Mouse (Mus musculus) kidney, postnatal 10 days (tissue): ENCODE measurements around the gene Rad54l2.

ENCODE experiments used
- DNase-seq: peaks from one replicate; pipeline ENCODE4 v3.0.0; 2021; ENCODE audit warnings: mixed read lengths

Gene Rad54l2

DNA sequence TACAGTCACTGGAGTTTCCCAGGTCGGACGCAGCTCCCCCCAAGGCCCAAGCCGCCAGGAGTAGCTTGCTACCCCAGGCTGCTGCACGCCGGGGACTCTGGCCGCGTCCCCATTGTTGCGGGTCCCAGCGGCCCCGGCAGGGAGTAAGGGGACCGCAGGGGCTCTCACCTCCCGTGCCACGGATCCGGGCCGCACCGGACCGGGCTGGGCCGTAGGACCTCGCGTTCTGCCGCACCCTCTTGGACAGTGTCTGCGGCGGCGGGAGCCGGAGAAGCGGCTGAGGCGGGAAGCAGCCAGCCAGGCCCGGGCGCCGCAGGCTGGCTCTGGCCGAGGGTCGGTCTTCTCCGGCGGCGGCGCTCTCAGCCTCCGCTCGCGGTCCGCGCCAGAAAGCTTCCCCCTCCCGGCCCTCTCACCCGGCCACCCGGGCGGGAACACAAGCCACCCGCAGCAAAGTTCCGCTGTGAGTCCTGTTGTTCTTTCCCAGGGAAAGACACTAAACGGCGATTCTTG lies at the start of gene Rad54l2:
Rad54l2 (minus strand) TSS at position 383 of the 510 bp plus-strand sequence.
- DNase-seq: peak; percentile 93

DNA sequence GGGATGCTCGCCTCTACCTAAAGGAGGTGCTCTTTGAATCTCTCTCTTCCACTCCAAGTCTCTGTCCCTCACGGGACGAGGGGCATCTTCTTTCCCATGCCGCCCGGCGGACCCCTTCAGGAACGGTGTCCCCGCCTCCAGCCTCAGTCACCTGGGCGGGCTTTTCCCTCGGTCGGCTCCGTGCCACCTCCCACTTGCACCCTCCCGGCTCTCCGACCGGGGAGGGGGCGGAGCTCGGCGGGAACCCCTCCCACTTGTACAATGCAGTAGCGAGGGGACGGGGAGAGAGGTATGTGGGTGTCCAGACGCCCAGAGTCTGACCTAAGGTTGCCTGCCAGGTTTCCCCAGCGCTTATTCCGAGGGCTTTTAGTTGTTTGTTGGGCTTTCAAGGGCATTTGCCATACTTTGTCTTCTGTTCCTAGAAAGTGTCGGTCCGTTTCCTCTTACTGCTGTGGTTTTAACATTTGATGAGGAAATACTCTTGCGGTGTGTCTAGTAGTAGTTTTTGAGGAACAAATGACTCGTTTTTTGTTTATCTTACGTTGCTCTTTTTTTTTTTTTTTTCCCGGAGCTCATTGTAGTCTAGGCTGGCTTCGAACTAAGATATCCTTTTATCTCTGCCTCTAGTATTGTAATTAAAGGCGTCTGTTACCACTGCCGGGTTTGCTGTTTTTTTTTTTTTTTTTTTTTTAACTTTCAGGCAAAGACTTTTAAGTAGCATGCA lies 33.5 kb upstream of the Rad54l2 start:
- DNase-seq: peak; percentile 95

DNA sequence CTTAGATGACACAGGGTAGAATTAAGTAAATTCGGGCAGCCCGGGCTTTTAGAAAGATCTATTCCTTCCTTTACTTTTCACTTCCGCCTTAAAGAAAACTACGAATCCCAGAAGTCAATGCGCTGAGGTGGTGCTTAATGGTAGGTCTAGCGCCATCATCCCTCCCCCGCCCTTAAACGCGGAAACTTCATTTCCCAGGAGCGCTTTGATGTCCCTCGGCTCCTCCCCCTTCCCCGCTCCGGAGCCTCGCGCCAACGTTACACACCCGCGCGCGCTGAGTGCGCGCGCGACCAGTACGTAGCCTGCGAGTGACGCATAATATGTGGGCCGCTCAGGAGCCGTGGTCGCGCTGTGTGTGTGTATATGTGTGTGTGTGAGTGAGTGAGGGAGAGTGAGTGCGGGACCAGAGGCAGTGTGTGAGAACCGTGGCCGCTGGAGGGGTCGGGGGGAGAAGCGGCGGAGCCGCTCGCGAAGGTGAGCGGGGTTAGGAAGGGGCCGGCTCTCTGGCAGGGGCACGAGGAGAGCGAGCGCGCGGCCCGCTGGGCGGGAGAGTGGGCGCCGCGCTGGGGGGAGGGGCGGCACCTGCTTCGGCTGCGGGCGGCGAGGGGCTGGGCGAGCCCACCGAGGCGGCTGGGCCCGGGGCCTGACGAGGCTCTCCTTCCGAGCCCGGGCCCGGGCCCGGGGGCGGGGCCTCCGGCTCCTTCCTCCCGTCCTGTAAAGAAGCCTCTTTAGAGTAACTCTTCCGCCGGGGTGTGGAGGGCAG lies 32.8 kb upstream of the Rad54l2 start, which contains the start of gene Dcaf1:
Dcaf1 (plus strand) TSS at position 257 of the 763 bp plus-strand sequence.
- peak; percentile 97 for DNase-seq

DNA sequence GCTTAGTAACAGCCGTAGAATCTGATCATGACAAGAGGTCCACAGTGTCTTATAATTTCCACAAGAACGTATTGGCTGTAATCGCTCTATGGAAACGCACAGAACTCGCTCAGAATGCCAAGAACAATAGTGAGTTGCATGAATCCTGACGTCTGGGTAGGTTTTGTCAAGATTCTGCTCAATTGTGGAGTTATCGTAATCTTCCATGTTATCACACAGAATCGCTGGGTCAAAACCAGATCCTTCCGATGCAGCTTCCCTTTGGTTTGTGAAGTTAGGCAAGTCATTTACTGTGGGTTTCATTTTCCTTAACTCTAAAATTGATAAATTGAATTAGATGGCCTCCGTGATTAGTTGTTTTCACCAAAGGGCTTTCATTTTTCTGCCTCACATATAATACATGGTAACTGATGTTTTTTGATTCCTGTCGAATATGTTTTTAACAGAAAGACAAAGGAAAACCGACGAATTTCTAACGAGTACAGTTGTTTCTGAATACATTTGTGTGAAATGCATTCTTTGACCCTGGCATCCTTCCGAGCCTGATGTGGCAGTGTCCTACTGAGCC lies 32.1 kb upstream of the Rad54l2 start:
- DNase-seq: peak; percentile 7

DNA sequence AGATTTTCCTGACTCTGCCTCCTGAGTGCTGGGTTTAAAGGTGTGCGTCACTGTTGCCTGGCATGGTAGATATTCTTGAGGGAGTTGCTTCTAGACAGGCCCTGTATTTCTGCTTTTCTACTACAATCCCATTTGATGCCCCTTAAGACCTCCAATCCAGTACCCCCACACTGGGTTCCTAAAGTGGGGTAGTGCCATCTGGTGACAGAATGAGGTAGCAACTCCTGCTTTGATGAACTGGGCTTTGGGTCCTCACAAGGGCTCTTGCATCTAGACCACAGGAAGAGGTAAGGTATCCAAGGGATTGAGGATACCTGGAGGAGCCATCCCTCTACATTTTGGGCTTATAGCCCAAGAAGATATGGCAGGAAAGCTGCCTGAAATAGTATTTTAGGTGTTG lies 30.2 kb upstream of the Rad54l2 start:
- DNase-seq: peak; percentile 18

DNA sequence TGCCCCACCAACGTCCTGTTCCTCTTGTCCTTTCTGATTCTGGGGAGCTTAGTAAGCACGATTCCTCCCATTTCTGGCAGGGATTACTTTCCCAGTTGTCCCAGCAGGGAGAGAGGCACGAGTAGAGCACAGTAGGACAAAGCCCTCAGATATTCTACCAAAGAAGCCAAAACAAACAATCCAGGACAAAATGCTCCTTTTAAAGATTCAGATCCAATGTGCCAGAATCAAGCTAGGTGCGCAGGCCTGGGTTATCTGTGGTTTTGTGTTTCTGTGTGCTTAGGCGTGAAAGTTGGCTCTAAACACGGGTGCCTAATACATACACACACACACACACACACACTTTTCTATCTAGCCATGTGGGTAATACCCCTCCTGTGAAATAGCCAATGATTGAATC lies 29.2 kb upstream of the Rad54l2 start:
- DNase-seq: no peak

DNA sequence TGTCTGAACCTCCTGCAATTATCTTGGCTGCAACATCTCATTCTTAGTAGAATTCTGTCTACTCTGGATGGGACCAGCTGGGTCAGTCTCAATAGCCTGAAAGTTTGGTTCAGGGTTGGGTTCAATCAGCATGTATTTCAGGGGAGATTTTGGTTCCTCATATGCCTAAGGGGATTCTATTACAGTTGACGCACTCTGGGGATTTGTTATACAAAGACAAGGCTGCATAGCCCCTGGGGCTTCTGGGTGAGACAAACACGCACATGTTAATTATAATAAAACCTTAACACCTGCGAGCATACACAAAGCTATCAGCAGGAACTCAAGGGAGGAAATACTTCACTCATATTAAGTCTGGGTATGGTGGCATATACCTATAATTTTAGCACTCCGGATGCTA lies 17.5 kb upstream of the Rad54l2 start:
- no peak for DNase-seq

DNA sequence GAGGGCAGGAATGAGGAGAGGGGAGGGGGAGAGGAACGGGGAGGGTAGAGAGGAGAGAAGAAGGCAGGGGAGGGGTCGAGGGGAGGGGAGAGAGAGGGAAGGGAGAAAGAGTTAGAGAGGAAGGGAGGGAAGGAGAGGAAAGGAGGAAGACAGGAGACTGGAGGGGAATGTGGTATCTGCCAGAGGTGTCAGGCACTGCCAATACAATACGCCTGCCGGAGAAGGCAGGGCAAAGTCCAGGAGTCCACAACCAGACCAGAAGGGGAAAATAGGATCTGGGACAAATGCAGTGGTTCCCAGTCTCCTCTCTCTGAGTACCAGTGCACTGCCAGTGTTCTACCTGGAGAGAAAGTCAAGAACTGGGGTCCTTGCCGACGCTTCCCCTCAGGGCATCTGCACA lies 1.8 kb upstream of the Rad54l2 start:
- peak; percentile 22 for DNase-seq

DNA sequence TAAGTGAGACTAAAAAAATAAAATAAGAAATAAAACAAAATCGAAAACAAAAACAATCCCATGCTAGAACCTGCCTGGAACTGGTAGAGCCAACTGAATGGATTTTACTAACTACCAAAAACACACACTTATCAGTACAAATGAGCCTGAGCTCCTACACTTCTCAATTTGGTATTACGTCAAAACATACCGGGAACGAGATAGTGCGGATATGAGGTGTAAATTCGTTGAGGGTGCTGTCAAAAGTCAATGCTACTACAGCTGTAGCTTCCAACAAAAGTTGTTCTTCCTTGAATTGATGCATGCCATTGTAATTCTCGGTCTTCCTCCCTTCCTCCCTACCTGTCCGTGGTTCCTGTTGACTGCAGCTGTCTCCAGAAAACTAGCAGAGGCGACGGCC lies 369 bp upstream of the Rad54l2 start:
- no peak for DNase-seq

DNA sequence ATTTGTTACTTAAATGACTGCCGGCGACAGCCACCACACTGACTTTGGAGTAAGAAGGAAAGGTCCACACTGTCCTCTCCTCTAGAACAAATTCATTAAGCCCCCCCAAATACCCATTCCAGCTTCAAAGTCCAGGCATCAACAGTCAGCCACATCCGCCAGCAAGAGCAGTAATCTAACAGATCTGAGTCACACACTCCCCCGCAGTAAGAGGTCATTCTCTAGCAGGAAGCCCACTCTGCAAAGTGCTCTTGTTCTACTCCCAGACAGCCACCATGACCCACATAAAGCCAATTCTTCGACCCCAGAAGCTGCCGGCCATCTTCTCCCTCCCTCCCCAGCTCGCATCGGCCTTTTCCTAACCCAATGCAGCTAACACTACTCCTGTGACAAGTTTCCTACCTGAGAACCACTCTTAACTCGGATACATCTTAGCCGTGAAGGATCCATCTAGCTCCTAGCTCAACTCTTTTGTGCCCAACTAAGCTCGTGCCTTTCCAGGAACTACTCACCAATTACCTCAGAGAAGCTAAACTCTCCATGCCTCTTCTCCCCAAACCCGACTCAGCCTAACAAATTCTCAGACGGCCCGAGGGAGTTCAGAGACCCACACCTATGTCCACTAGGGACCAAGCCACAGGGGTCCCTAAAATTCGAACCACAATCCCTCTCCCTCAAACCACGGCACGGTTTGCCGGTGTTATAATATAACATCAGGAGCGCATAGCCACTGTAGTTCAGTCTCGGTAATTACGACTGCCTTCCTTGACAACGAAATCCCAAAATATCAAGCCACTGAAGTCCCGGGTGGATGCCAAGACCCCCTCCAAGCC lies 799 bp downstream of the Rad54l2 start:
- peak; percentile 15 for DNase-seq

DNA sequence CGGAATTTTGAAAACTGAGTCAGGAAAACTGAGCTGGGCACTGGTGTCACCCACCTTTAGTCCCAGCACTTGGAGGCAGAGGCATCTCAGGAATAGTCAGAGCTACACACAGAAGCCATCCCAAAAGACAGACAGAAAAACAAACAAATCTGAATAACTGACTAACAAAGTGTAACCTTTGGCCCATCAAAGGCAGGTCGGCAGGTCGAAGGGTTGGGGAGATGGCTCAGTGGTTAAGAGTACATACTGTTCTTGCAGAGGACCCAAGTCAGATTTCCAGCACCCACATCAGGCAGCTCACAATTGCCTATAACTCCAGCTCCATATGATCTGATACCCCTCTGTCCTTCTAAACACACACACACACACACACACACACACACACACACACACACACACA lies 3.8 kb downstream of the Rad54l2 start:
- DNase-seq: no peak

DNA sequence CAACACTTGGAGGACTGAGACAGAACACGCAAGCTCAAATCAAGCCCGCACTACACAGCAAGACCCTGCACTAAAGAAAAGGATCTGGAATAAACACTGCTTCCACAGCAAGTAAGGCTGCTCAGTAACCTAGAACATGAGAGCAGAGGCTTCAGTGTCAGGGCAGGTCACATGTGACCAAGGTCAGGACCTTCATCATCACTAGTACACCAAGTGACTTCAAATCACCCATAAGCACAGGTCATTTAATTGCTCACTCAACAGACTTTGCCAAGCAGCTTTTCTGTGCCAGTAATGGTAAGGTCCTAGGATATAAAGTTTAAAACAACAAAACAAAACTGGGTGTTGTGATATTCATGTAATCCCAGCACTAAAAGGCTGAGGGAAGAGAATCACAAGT lies 5.4 kb downstream of the Rad54l2 start:
- DNase-seq: no peak

DNA sequence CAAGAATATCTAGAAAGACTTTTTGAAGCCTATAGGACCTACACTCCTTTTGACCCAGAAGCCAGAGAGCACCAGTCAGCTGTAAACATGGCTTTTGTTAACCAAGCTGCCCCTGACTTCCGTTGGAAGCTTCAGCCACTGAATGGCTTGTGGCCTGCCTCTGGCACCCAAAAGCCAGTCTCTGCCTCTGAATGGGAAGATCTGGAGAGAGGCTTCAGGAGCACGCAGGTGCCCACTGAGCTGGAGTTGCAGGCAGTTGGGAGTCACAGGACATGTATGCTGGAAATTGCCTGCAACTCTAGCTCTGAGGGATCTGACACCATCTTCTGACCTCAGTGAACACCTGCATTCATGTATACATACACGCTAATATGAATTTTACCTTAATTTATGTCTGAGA lies 8.9 kb downstream of the Rad54l2 start:
- DNase-seq: no peak

DNA sequence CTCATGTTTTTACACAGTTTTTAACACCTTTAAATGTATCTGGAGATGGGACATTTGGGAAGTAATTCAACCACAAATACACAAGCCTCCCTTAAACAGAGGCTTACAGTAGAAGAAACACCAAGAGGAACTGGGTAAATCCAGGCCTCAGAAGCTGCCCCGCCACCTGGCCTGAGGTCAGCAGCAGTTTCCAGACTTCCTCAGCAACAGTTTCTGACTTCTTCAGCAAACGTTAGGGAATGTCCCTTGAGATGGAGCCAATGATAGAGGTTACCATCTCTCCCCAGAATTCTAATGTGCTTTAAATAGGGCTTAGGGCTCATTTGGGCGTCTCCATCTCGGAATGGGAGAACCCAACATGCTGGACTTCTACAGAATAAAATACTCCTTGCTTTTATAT lies 10.7 kb downstream of the Rad54l2 start:
- no peak for DNase-seq

DNA sequence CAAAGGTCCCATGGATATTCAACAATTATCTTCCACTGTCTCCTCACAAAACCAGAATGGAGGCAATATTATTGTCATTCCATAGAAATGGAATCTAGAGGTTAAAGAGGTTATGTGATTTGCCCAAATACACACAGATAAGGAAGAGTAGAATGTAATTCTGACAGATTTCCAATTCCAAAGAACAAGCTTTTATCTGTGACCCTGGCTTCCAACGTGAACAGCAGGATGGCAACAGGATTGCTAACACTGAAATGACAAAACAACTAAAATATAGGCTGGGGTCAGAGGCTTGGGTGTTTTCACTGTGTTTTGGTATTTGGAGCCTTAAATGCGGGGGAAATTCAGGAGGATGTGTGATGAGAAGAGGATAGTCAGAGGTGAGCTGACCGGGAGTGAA lies 11.6 kb downstream of the Rad54l2 start:
- no peak for DNase-seq

DNA sequence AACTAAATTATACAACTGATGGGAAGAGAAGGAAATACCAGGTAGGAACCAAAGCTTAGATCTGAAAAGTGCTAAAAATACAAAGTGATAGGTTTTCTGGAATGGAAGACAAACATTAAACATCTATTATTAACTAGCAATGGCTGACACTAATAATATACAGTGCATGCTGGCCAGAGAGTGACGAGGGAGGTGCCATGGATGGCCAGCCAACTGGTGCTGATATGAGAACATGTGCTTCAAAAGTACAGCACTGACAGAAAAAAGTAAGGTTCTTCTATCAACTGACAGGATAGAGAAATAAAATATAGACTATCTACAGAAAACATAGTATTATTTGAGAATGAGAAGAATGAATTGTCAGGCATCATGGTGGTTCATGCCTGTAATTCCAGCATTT lies 12.9 kb downstream of the Rad54l2 start:
- no peak for DNase-seq

DNA sequence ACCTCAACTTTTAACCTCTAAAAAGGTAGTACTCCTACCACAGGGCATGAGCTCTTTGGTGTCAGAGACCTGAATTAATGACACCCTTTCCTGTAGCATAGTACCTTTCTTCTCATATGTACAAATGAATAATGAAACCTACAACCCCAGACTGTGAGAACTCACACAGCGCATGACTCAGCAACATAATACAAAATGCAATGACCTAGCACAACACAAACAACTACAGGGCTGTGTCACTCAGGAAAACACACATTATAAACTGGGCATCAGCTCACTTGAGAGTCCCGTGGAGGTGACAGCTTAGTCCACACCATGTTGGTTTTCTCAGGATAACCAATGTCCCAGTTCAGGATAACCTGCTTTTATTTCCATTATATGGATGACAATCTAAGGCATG lies 17.2 kb downstream of the Rad54l2 start:
- DNase-seq: no peak

DNA sequence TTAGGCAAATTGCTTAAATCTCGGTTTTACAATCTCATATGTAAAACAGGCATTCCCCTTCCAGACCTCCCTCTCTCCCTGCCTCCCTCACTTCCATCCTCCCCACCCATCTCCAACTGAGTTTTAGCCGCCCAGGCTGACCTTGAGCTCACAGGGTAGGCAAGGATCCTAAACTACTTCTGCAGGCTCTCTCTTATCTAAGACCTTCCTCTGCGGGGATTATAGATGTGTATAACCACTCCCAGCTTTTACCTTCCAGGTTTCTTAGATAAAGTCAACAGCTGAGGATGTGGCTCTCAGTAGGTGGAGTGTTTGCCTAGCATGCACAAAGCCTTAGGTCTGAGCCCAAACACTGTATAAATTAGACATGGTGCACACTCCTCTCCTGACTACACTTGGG lies 18.8 kb downstream of the Rad54l2 start:
- DNase-seq: no peak

DNA sequence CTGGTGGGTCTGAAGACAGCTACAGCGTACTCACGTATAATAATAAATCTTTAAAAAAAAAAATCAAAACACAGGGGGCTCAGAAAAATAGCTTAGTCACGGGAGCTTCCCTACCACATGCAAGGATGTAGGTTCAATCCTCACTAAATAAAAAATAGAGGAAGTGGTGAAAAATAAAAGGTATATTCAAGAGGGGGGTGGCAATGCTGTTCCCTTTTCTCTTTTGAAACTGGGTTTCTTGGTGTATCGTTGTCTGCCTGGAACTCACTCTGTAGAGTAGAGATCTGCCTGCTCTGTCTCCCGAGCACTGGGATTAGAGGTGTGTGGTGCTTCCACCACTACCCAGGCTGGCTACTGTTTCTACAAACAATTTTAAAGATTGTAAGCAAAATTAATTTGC lies 19.2 kb downstream of the Rad54l2 start:
- DNase-seq: no peak

DNA sequence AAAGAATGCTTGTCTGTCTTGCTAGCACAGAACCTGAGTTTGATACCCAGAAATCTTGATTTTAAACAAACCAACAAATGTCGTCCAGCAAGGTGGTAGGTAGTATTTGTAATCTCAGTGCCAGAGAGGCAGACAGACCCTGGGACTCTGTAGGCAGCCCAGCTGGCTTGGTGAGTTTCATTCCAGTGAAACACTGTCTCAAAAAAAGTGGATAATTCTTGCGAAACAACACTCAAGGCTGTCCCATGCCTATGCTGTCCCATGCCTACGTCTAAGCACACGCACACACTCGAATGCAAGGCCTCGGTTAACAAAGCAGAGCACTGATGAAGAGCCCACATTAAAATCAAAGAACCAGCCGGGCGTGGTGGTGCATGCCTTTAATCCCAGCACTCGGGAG lies 32.6 kb downstream of the Rad54l2 start:
- no peak for DNase-seq

DNA sequence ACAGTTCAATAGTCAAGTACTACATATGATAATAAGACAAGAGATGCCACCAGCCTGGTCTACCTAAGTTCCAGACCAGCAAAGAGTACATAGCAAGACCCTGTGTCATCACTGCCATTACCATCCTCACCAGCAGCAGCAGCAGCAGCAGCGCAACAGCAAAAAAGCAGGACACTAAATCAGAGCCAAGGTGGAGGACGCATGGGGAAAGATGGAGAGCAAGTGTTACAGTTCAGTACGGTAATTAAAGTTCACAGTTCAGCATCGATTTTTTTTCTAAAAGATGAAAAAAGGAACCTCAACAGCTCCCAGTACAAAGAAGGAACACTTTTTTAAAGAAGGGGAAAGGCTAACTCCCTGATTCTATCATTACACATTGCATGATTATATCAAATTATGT lies 33.2 kb downstream of the Rad54l2 start:
- no peak for DNase-seq

DNA sequence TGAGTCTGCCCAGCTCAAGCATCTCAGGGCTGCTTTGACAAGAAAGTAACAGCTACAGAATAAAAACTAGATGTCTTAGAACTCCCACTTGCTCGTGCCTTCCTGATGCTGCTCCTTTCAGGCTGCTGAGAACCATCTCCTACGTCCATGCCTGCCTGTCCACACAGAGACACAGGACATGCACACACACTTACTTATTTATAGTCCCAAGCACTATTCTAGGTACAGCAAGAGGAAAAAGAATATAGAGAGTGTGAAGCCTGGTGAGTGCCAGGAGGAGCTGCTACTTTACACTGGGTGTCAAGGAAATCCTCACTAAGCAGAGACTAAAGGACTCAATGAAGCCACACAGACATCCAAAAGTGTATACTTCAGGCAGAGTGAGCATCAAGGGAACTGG lies 34.7 kb downstream of the Rad54l2 start:
- DNase-seq: no peak

DNA sequence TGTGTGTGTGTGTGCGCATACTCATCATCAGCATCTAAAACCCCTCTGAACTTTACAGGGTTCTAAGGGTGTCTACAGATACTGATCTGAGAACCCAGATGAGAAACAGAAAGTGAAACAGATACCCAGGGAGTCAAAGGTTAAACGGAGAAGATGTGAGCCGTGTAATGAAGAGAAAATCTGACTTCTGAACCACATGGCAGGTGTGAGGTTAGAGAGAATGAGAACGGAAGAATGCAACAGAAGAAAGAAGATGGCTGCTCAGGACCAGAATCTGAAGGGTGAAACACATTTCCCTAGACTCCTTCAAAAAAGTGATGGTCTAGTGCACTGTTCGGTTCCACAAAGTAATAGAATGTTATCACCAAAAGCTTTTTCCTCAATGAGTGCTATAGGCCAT lies 36.9 kb downstream of the Rad54l2 start:
- DNase-seq: no peak
